Mouse (Mus musculus) urinary bladder, postnatal 25 days (tissue): Measurements from ENCODE around the gene Slc35e3.
"Not testable (repeated sequence)": the region's sequence is repeated elsewhere in the genome, so short reads cannot be mapped to it uniquely, and the experiment has no call there.

Source experiments
- DNase-seq: peaks from one replicate; pipeline ENCODE4 v3.0.0; 2022; ENCODE audit warnings: low spot score

Gene Slc35e3

DNA sequence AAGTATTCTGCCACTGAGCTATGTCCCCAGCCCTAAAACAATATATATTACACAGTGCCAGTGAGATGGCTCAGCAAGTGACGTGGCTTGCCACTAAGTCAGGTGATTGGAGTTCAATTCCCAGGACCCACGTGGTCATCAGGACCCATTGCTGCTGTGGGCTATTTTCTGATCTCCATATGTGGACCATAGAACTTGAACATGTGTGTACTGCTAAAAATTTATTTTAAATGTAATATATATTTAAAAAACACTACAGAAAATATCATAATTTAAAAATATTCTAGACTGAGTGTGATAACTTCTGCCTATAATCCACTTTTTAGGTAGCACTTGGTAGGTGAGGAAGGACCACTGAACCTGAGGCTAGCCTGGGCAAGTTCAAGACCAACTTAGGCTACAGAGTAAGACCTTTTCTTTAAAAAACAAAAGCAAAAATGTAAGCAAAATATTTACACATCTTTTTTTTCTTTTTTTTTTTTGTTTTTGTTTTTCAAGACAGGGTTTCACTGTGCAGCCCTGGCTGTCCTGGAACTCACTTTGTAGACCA, 16.2 kb upstream of the Slc35e3 start:
- DNase-seq, result no peak

- DNase-seq, result no peak
Observed at GRCm38 (mm10) chr10:117761551-117761950, 15.4 kb upstream of the Slc35e3 start.

GRCm38 (mm10) chr10:117760831-117761335, 14.7 kb upstream of the Slc35e3 start:
- DNase-seq, result no peak

GRCm38 (mm10) chr10:117759844-117760630, 13.9 kb upstream of the Slc35e3 start:
- DNase-seq, result no peak

DNA sequence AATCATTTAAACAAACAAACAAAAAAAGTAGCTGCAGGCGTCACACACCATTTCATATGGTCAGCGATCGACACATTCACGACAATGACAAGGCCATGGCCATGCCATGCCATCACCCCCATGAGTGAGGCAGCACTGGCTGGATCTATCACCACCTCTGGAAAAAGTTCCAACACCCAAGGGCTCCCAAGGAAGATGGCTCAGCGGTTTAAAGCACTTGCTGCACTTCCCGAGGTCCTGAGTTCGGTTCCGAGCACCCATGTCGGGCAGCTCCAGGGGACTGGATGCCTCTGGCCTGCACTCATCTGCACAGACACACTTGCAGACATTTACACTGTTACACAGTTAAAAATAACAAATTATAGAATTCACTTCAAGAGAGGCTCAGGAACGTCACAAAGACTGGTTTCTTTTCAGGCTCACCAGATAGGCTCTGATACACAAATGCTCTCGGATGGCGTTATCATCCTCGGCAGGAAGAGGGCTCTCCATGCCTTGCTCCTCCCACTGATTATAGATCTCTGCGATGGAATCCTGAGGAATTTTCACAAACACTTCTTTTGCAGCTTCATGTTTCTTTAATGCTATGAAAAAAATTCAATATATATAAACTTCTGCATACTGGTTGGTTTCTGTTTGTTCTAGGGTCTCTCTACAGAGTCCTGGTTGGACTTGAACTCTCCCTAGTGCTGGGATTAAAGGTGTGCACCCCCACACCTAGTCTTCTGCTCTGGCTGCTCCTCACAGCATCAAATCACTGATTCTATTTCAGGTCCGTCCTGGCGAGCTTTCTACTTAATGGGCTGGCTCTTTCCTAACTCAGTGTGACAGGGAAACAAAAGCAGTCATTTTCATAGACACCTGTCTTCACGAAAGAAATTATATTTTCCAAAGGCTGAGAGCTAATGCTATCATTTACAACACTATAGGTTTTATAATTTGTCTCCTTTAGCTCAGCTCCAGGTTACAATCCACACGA, 12.9 kb upstream of the Slc35e3 start:
- DNase-seq, result no peak

DNA sequence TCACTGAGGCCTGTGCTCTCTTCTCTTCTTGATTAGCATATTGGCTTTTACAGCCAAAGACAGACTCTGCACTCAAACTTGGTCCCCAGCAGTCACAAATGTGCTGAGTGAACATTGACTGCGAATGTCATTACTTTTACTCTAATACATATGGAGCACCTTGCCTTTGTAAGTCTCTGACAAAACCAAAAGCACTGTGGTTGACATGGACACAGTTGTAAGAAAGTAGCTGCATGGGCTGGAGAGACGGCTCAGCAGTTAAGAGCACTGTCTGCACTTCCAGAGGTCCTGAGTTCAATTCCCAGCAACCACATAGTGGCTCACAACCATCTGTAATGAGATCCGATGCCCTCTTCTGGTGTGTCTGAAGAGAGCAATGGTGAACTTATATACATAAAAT, 12.2 kb upstream of the Slc35e3 start:
- not testable (repeated sequence) for DNase-seq

GRCm38 (mm10) chr10:117757796-117758342, 11.7 kb upstream of the Slc35e3 start:
- no peak for DNase-seq

DNA sequence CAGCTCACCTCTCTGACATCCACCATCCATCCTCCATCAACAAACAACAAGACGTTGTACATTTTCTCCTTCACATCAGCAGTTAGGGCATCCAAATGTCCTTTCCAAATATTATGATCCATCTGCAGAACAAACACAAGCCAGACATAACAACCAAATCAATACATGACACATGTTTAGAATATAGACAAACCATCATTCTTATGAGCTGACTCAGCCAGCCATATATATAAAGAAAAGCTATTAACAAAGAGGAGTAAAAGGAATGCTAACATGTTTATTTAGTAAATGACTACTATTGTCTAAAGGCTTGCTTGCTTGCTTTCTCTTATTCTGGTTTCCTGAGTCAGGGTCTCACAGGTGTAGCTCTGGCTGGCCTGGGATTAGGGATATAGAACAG, 11.1 kb upstream of the Slc35e3 start:
- DNase-seq, result no peak

- DNase-seq, result no peak
Observed at GRCm38 (mm10) chr10:117756784-117757183, 10.6 kb upstream of the Slc35e3 start.

- no peak for DNase-seq
Observed at GRCm38 (mm10) chr10:117755799-117756467, 9.8 kb upstream of the Slc35e3 start.

DNA sequence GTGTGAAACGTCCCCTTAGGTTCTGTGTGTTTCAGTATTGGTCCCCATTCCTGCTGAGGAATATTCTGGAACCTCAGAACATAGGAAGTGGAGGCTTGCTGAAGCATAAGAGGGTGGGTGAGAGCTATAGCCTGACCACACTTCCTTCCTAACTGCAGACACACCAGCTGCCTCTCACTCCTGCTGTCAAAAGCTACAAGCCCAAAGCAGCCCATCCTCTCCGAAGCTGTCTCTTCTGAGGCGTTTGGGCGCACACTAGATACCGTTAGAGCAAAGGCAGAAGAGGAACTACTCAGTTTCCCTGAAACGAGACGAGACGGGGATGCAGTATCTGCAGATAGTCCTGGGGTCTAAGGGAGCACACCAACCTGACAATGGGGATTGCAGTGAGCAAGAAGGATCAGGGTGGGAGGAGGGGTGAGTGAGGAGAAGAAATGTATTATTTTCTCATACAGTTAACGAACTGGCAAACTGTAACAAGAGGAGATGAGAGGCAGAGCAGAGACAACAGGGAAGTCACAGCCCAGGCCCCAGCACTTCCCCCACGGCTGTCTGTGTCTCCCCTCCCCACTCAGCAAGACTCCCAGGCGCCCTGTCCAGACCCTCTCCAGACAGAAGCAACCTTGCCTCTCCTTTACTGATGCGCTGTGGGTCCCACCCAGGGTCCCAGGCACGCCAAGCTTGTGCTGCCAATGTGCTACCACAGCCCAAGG, 9.1 kb upstream of the Slc35e3 start:
- DNase-seq, result no peak

DNA sequence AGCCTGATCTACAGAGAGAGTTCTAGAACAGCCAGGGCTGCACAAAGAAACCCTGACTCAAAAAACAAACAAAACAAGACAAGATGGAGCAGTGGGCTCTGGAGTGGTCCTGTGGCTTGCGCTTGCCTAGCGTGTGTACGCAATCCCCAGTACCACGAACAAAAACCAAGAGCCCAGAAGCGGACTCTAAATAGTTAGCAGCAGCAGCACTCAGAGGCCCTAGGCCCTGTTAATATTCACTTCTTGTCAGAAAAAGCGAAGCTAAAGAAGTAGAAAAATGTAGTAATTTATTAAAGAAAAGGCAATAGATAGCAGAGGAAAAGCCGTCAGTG, 8.4 kb upstream of the Slc35e3 start:
- DNase-seq, result no peak

DNA sequence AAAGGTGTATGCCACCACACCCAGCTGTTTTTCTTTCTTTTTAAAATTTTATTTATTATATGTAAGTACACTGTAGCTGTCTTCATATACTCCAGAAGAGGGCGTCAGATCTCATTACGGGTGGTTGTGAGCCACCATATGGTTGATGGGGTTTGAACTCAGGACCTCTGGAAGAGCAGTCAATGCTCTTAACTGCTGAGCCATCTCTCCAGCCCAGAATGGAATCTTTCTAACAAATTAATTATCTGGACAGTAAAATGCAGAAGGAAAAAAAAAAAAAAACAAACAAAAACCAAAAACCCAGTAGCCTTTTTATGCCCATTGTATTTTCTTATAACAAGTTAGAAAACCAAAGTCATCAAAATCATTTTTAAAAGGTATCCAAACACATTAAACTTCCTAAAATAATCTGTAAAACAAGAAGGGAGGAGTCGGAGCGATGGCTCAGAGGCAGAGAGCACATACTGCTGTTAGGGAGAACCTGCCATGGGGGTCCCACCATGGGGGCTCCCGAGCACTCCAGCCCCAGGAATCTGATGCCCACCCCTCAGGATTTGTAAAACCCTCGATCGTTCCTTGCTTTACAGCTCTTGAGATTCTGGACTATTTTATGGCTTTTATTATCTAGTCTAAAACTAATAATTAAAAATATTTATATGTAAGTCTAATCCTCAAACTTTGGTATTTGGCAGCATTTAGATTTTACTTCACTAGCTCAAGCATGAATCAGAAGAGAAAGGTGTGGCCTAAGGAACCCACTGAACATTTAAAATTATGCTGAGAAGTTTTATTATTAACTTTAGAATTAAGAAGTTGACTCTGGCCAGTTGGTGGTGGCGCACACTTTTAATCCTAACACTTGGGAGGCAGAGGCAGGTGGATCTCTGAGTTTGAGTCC, 7.8 kb upstream of the Slc35e3 start:
- DNase-seq, result no peak

- no peak for DNase-seq
Observed at GRCm38 (mm10) chr10:117752851-117753647, 6.9 kb upstream of the Slc35e3 start.

DNA sequence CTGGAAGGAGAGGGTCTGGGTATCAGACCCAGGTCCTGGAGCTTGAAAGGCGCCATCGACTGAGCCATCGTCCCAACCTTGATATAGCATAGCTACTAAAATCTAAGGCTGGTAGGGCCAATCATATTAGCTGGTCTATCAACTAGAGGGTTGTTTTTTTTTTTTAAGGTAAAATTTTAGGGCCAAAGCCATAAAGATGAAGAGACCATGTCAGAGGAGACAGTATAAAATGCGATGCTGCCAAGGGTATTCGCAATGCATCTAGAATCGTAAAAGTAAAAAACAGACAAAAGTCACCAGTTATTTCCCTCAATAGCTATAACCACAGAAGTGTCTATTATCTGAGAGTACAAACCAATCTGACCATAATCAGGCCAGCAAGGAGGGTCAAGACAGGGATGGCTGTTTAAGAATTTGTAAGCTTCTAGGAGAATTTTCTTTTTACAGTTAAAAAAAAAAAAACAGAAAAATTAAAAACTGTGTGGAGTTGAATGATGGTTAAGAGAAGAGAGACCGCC, 6.2 kb upstream of the Slc35e3 start:
- no peak for DNase-seq

GRCm38 (mm10) chr10:117751744-117752143, 5.6 kb upstream of the Slc35e3 start:
- no peak for DNase-seq

- DNase-seq, result no peak
Observed at GRCm38 (mm10) chr10:117751282-117751610, 5.1 kb upstream of the Slc35e3 start.

GRCm38 (mm10) chr10:117750529-117751281, 4.5 kb upstream of the Slc35e3 start:
- no peak for DNase-seq
